Mouse (Mus musculus): ENCODE data around the gene Gm5447. TPM values are rescaled to one million over a fixed set of nuclear protein-coding genes. Genes with fewer than 3 reads are reported as not detected.
A peak's percentile ranks its signal among the peaks of the same experiment; 100 is the strongest.

The Gm5447 gene
- total RNA-seq (2022) = under 1 TPM in 2 of 4 experiments, not detected in 2; 0.15 to 0.31 TPM

- DNase-seq = peak; percentile 72
These were observed at the start of gene Gm5447, which contains the start of gene Exoc2 for GRCm38 (mm10) chr13:30973501-30974246. TSS of gene Gm5447 (plus strand) at chr13:30974204. TSS of gene Exoc2 (minus strand) at chr13:30974093.

GRCm38 (mm10) chr13:30924269-30924668 is 49.7 kb upstream of the Gm5447 start:
- no peak for DNase-seq

- no peak for DNase-seq
These were observed 44.9 kb upstream of the Gm5447 start for GRCm38 (mm10) chr13:30929119-30929518.

- no peak for DNase-seq
These were observed 42.4 kb upstream of the Gm5447 start for GRCm38 (mm10) chr13:30931613-30932012.

GRCm38 (mm10) chr13:30932972-30933371 is 41.0 kb upstream of the Gm5447 start:
- no peak for DNase-seq

GRCm38 (mm10) chr13:30945788-30946187 is 28.2 kb upstream of the Gm5447 start:
- no peak for DNase-seq

GRCm38 (mm10) chr13:30947129-30947528 is 26.9 kb upstream of the Gm5447 start:
- no peak for DNase-seq

- DNase-seq = no peak
These were observed 26.5 kb upstream of the Gm5447 start, which contains the start of gene Hus1b for GRCm38 (mm10) chr13:30947540-30947939. TSS of gene Hus1b (minus strand) at chr13:30947759.

GRCm38 (mm10) chr13:30949181-30949580 is 24.8 kb upstream of the Gm5447 start:
- DNase-seq = no peak

GRCm38 (mm10) chr13:30952044-30952443 is 22.0 kb upstream of the Gm5447 start:
- no peak for DNase-seq

- DNase-seq = no peak
These were observed 20.4 kb upstream of the Gm5447 start for GRCm38 (mm10) chr13:30953580-30953979.

- no peak for DNase-seq
These were observed 13.3 kb upstream of the Gm5447 start for GRCm38 (mm10) chr13:30960714-30961113.

GRCm38 (mm10) chr13:30961932-30962331 is 12.1 kb upstream of the Gm5447 start:
- DNase-seq = no peak

GRCm38 (mm10) chr13:30966507-30966911 is 7.5 kb upstream of the Gm5447 start:
- no peak for DNase-seq

- no peak for DNase-seq
These were observed 5.7 kb upstream of the Gm5447 start for GRCm38 (mm10) chr13:30968311-30968710.

- DNase-seq = no peak
These were observed 3.0 kb upstream of the Gm5447 start for GRCm38 (mm10) chr13:30971047-30971446.

- DNase-seq = no peak
These were observed 1.9 kb upstream of the Gm5447 start for GRCm38 (mm10) chr13:30972102-30972501.

- DNase-seq = no peak
These were observed 235 bp downstream of the Gm5447 start for GRCm38 (mm10) chr13:30974247-30974630.

- DNase-seq = no peak
These were observed 2.6 kb downstream of the Gm5447 start for GRCm38 (mm10) chr13:30976536-30977084.

- DNase-seq = no peak
These were observed 4.2 kb downstream of the Gm5447 start for GRCm38 (mm10) chr13:30978224-30978623.

- peak; percentile 22 for DNase-seq
These were observed 7.7 kb downstream of the Gm5447 start for GRCm38 (mm10) chr13:30981666-30982065.

- no peak for DNase-seq
These were observed 11.2 kb downstream of the Gm5447 start for GRCm38 (mm10) chr13:30985275-30985597.

- peak; percentile 21 for DNase-seq
These were observed 11.8 kb downstream of the Gm5447 start for GRCm38 (mm10) chr13:30985598-30986466.
